Mouse (Mus musculus): ENCODE data around the gene Slc23a2. TPM values are rescaled to one million over a fixed set of nuclear protein-coding genes. Genes with fewer than 3 reads are reported as not detected.

The Slc23a2 gene
- polyA plus RNA-seq, 1 experiment from 2014 or later = 11.8 TPM

Other genes starting within 250 kb of the Slc23a2 start
- 21.0 and 43.7 TPM in 2 replicates for gene Prnp, start 235.2 kb downstream of the Slc23a2 start, polyA plus RNA-seq (2016; fragmentation: Nextera tagmentation; extraction: Ambion mirVana)
- not detected in 2 replicates for gene Prn, start 235.2 kb downstream of the Slc23a2 start, polyA plus RNA-seq (2016; fragmentation: Nextera tagmentation; extraction: Ambion mirVana)
- 4.1 and 5.5 TPM in 2 replicates for gene Prnd, start 194.2 kb downstream of the Slc23a2 start, polyA plus RNA-seq (2016; fragmentation: Nextera tagmentation; extraction: Ambion mirVana)
- gene Rassf2, start 114.8 kb downstream of the Slc23a2 start, polyA plus RNA-seq (2016; fragmentation: Nextera tagmentation; extraction: Ambion mirVana) = 28.6 and 33.5 TPM in 2 replicates
- 43.7 and 52.6 TPM in 2 replicates for gene Tmem230, start 102.7 kb upstream of the Slc23a2 start, polyA plus RNA-seq (2016; fragmentation: Nextera tagmentation; extraction: Ambion mirVana)
- gene Pcna, start 108.2 kb upstream of the Slc23a2 start, polyA plus RNA-seq (2016; fragmentation: Nextera tagmentation; extraction: Ambion mirVana) = 311 and 400 TPM in 2 replicates
- 27.9 and 31.3 TPM in 2 replicates for gene Cds2, start 118.0 kb upstream of the Slc23a2 start, polyA plus RNA-seq (2016; fragmentation: Nextera tagmentation; extraction: Ambion mirVana)
- gene Prokr2, start 240.3 kb upstream of the Slc23a2 start, polyA plus RNA-seq (2016; fragmentation: Nextera tagmentation; extraction: Ambion mirVana) = 0.56 and 0.90 TPM in 2 replicates

Measured in hindbrain, embryonic 10.5 days (tissue).